Mouse (Mus musculus) MEL (cell line): ENCODE measurements around the gene Dhx58. TPM values are rescaled to one million over a fixed set of nuclear protein-coding genes. Genes with fewer than 3 reads are reported as not detected.

ENCODE experiments used
- DNase-seq: peaks from one replicate; pipeline ENCODE4 v3.0.0; 2011; ENCODE audit warnings: low read depth, low spot score
- H3K27ac ChIP-seq: 2 replicates; pipeline ENCODE4 v1.5.1; 2012; ENCODE audit warnings: low read depth, mild to moderate bottlenecking, control low read depth, low read length, moderate library complexity; ENCODE audit not compliant: control insufficient read depth
- H3K27me3 ChIP-seq, 2 experiments: fragments of 150-350 bp in 1 of 2; sonication (generic) in 1 of 2; 2 replicates each; pipeline ENCODE4 v1.6.1; 2012; ENCODE audit warnings: low read length in 2 of 2, mild to moderate bottlenecking in 2 of 2, improper control_type of control experiment in 1 of 2, moderate library complexity in 1 of 2; ENCODE audit not compliant: insufficient read depth in 2 of 2, control insufficient read depth in 1 of 2
- H3K36me3 ChIP-seq, 2 experiments: 2 replicates each; pipeline ENCODE4 v1.6.1; 2012 to 2014; ENCODE audit warnings: low read length in 2 of 2, improper control_type of control experiment in 1 of 2, inconsistent platforms in 1 of 2, mild to moderate bottlenecking in 1 of 2; ENCODE audit not compliant: insufficient read depth in 2 of 2, control insufficient read depth in 1 of 2
- H3K4me1 ChIP-seq, 2 experiments: fragments of 150-350 bp in 1 of 2; sonication (generic) in 1 of 2; 2 replicates each; pipeline ENCODE4 v1.6.1; 2012; ENCODE audit warnings: low read length in 2 of 2, improper control_type of control experiment in 1 of 2, mild to moderate bottlenecking in 1 of 2; ENCODE audit not compliant: insufficient read depth in 2 of 2, control insufficient read depth in 1 of 2
- H3K4me3 ChIP-seq, 2 experiments: fragments of 150-350 bp in 1 of 2; sonication (generic) in 1 of 2; 2 replicates each; pipeline ENCODE4 v1.5.1; 2012; ENCODE audit warnings: low read depth in 2 of 2, low read length in 2 of 2, mild to moderate bottlenecking in 2 of 2, moderate library complexity in 2 of 2, control low read depth in 1 of 2, improper control_type of control experiment in 1 of 2; ENCODE audit not compliant: control insufficient read depth in 1 of 2, insufficient read depth in 1 of 2
- H3K79me2 ChIP-seq: 2 replicates; pipeline ENCODE4 v1.6.1; 2012; ENCODE audit warnings: mild to moderate bottlenecking, low read length, moderate library complexity; ENCODE audit not compliant: control insufficient read depth, poor library complexity, insufficient read depth
- H3K9ac ChIP-seq: 2 replicates; pipeline ENCODE4 v1.6.1; 2012; ENCODE audit warnings: low read depth, mild to moderate bottlenecking, control low read depth, low read length, moderate library complexity; ENCODE audit not compliant: control insufficient read depth, poor library complexity, severe bottlenecking
- H3K9me3 ChIP-seq: fragments of 150-350 bp; sonication (generic); replicated peaks from 2 replicates; pipeline ENCODE4 v1.6.1; 2012; ENCODE audit warnings: mild to moderate bottlenecking, low read length, improper control_type of control experiment, moderate library complexity; ENCODE audit not compliant: insufficient read depth
- BHLHE40 ChIP-seq: IDR thresholded peaks from 2 replicates; pipeline ENCODE4 v1.6.1; 2012; ENCODE audit warnings: low read depth, mild to moderate bottlenecking, inconsistent platforms, low read length, improper control_type of control experiment, borderline replicate concordance
- CHD1 ChIP-seq: IDR thresholded peaks from 2 replicates; pipeline ENCODE4 v1.6.1; 2012; ENCODE audit warnings: low read depth, mild to moderate bottlenecking, inconsistent platforms, low read length, improper control_type of control experiment
- CTCF ChIP-seq, 3 experiments: IDR thresholded peaks in 2 of 3; conservative IDR thresholded peaks in 1 of 3; 2 replicates each; pipeline ENCODE4 v1.5.1; 2011 to 2012; ENCODE audit warnings: low read length in 3 of 3, low read depth in 2 of 3, mild to moderate bottlenecking in 2 of 3, improper control_type of control experiment in 1 of 3, inconsistent platforms in 1 of 3, mixed read lengths in 1 of 3, moderate library complexity in 1 of 3; ENCODE audit not compliant: control insufficient read depth in 1 of 3, insufficient read depth in 1 of 3, poor library complexity in 1 of 3, severe bottlenecking in 1 of 3
- EP300 ChIP-seq, 2 experiments: IDR thresholded peaks; 2 replicates each; pipeline ENCODE4 v1.6.1; 2011; ENCODE audit warnings: improper control_type of control experiment in 2 of 2, low read length in 2 of 2, low read depth in 1 of 2, mild to moderate bottlenecking in 1 of 2
- ETS1 ChIP-seq: IDR thresholded peaks from 2 replicates; pipeline ENCODE4 v1.6.1; 2012; ENCODE audit warnings: low read depth, mild to moderate bottlenecking, inconsistent platforms, low read length, improper control_type of control experiment, moderate library complexity
- GABPA ChIP-seq: IDR thresholded peaks from 2 replicates; pipeline ENCODE4 v1.6.1; 2012; ENCODE audit warnings: low read depth, mild to moderate bottlenecking, inconsistent platforms, low read length, improper control_type of control experiment, moderate library complexity
- HCFC1 ChIP-seq: IDR thresholded peaks from 2 replicates; pipeline ENCODE4 v1.6.1; 2012; ENCODE audit warnings: low read depth, mild to moderate bottlenecking, inconsistent platforms, low read length, improper control_type of control experiment, moderate library complexity
- MAFK ChIP-seq: IDR thresholded peaks from 2 replicates; pipeline ENCODE4 v1.6.1; 2011; ENCODE audit warnings: low read depth, mild to moderate bottlenecking, low read length, improper control_type of control experiment, borderline replicate concordance
- MAZ ChIP-seq: IDR thresholded peaks from 2 replicates; pipeline ENCODE4 v1.6.1; 2012; ENCODE audit warnings: low read depth, mild to moderate bottlenecking, inconsistent platforms, low read length, improper control_type of control experiment
- POLR2AphosphoS2 ChIP-seq: IDR thresholded peaks from 2 replicates; pipeline ENCODE4 v1.6.1; 2011; ENCODE audit warnings: low read length, improper control_type of control experiment
- POLR2AphosphoS5 ChIP-seq: IDR thresholded peaks from 2 replicates; pipeline ENCODE4 v1.6.1; 2012; ENCODE audit warnings: low read depth, borderline replicate concordance, mild to moderate bottlenecking, inconsistent platforms, low read length, moderate library complexity, mixed read lengths
- RAD21 ChIP-seq: IDR thresholded peaks from 2 replicates; pipeline ENCODE4 v1.6.1; 2011; ENCODE audit warnings: mild to moderate bottlenecking, low read depth, low read length, improper control_type of control experiment
- SIN3A ChIP-seq: IDR thresholded peaks from 2 replicates; pipeline ENCODE4 v1.6.1; 2012; ENCODE audit warnings: low read length, improper control_type of control experiment, inconsistent platforms
- SMC3 ChIP-seq: IDR thresholded peaks from 2 replicates; pipeline ENCODE4 v1.6.1; 2011; ENCODE audit warnings: low read depth, low read length, improper control_type of control experiment
- TAL1 ChIP-seq: IDR thresholded peaks from 2 replicates; pipeline ENCODE4 v1.6.1; 2012; ENCODE audit warnings: mild to moderate bottlenecking, inconsistent platforms, low read length, moderate library complexity, mixed read lengths
- TBP ChIP-seq: IDR thresholded peaks from 2 replicates; pipeline ENCODE4 v1.8.0; 2011; ENCODE audit warnings: low read depth, low read length, improper control_type of control experiment
- USF2 ChIP-seq, 2 experiments: IDR thresholded peaks; 2 replicates each; pipeline ENCODE4 v1.6.1; 2011 to 2012; ENCODE audit warnings: improper control_type of control experiment in 2 of 2, low read length in 2 of 2, borderline replicate concordance in 1 of 2, inconsistent platforms in 1 of 2, low read depth in 1 of 2, mild to moderate bottlenecking in 1 of 2; ENCODE audit not compliant: insufficient read depth in 1 of 2
- ZC3H11A ChIP-seq: IDR thresholded peaks from 2 replicates; pipeline ENCODE4 v1.6.1; 2012; ENCODE audit warnings: low read depth, mild to moderate bottlenecking, inconsistent platforms, low read length, improper control_type of control experiment
- polyA plus RNA-seq, 2 experiments: library from polyadenylated mRNA; stranded (reverse) in 1 of 2; unstranded in 1 of 2; fragments of >175 nt in 1 of 2; fragments of >200 nt in 1 of 2; gene quantifications; 2 replicates each; pipeline versions ENCODE4 v1.2.1 to v1.2.4; 2012; ENCODE audit warnings: low replicate concordance in 2 of 2, low read depth in 1 of 2; ENCODE audit not compliant: insufficient read length in 2 of 2, insufficient read depth in 1 of 2, missing spikeins in 1 of 2
- total RNA-seq: library from RNA; depleted of rRNA; stranded (reverse); fragments of 300-350 nt; gene quantifications from 2 replicates; pipeline ENCODE4 v1.2.3, GENCODE M21; 2012

Gene Dhx58
- total and polyA plus RNA-seq, 3 experiments, result 3.6 to 3.9 TPM; not detected in 1

DNA sequence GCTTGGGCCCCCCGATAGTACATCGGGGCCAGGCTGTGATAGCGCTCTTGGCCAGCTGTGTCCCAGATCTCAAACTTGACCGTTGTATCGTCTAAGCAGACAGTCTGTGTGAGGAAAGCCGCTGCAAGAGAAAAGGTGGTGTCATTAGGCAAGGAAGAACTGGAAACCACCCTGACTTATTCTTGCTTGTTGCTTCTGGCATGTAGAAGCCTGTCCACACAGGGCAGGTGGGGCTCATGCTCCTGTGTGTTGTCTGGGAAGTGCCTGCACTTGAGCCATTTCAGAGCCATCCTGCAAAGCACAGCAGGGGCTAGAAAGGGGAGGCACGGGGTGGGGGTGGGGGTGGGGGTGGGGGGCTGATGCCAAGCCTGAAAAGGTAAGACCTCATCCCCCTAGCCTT lies 14.4 kb upstream of the Dhx58 start:
- Histone ChIP-seq H3K9me3 (no peaks in the 10 kb centered on the region), H3K27ac (no peak overlapping the region), H3K4me1 (peaks cover 22 to 38% of the 10 kb centered on the region in 2 experiments), H3K4me3 (no peak overlapping the region)
- TF ChIP-seq RAD21, result no peak
- TF ChIP-seq POLR2AphosphoS2, result no peak
- no peak for TF ChIP-seq SMC3
- TF ChIP-seq EP300 (IDR thresholded peaks at IDR 0.05; ENCODE audit: low read depth in 1 of 2, low read length in 2 of 2), result no peak
- no peak for TF ChIP-seq CTCF (IDR thresholded peaks at IDR 0.05 in 2 of 3, conservative IDR thresholded peaks at IDR 0.05 in 1 of 3; ENCODE audit: control insufficient read depth in 1 of 3, insufficient read depth in 1 of 3, low read depth in 2 of 3, low read length in 3 of 3, poor library complexity in 1 of 3, severe bottlenecking in 1 of 3)
- no peak for TF ChIP-seq MAFK
- TF ChIP-seq MAZ, result no peak
- no peak for TF ChIP-seq GABPA
- TF ChIP-seq SIN3A, result no peak
- TF ChIP-seq BHLHE40, result no peak
- no peak for TF ChIP-seq USF2 (IDR thresholded peaks at IDR 0.05; ENCODE audit: borderline replicate concordance in 1 of 2, insufficient read depth in 1 of 2, low read depth in 1 of 2, low read length in 2 of 2)
- no peak for TF ChIP-seq ZC3H11A
- TF ChIP-seq ETS1, result no peak
- no peak for TF ChIP-seq POLR2AphosphoS5
- TF ChIP-seq TBP, result no peak
- TF ChIP-seq HCFC1, result no peak
- TF ChIP-seq CHD1, result no peak
- TF ChIP-seq TAL1, result no peak
- TF ChIP-seq, all 39 proteins: peak for 0
- no peaks in the 10 kb centered on the region for H3K27me3 ChIP-seq
- DNase-seq, result no peak
- H3K9ac ChIP-seq, result no peak overlapping the region
- peaks cover 10 to 40% of the 10 kb centered on the region in 2 experiments for H3K36me3 ChIP-seq
- H3K79me2 ChIP-seq, result peaks cover 32% of the 10 kb centered on the region

DNA sequence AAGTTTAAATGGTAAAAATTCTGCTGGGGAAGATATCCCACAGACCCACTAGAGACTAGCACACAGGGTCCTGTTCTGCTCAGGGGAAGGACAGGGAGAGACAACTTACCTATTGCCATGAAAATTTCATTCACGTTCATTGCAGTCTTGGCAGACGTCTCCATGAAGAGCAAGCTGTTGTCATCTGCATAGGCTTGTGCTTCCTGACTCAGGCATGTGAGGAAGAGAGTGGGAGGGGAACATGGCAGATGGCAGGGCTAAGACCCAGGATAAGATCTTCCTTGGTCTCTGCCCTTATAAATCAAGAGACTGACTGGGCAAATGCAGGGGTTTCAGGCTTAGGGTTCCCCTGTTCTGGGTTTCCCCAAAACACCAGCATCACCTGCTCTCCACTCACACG lies 12.6 kb upstream of the Dhx58 start:
- H3K36me3 ChIP-seq, result peaks cover 10 to 37% of the 10 kb centered on the region in 2 experiments
- no peak overlapping the region for H3K4me3 ChIP-seq
- no peak overlapping the region for H3K27ac ChIP-seq
- no peaks in the 10 kb centered on the region for H3K27me3 ChIP-seq
- H3K4me1 ChIP-seq, result peaks cover 10 to 39% of the 10 kb centered on the region in 2 experiments
- no peaks in the 10 kb centered on the region for H3K9me3 ChIP-seq
- H3K79me2 ChIP-seq, result peaks cover 28% of the 10 kb centered on the region
- no peak for DNase-seq
- H3K9ac ChIP-seq, result no peak overlapping the region
- TF ChIP-seq SIN3A, result no peak
